Comparison of ENCODE assay signal across 8 mouse cellular contexts in the genomic region with DNA sequence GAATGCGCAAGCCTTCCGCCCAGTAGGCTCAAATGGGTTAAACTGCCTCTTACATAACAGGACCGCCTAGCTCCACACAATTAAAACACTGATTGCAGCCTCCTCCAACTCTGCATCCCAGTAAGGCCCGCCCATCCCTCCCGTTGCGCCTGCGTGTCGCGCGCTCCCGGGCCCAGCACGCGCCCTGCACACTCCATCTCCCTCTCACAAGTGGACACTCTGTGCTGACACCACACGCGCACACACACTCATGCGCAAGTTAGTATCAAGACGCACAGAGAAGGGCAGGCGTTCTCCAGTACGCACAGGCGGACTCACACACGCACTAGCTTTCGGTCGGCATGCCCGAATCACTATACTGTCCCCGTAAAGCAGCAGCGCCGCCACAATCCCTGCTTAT. TPM values are rescaled to one million over a fixed set of nuclear protein-coding genes. Genes with fewer than 3 reads are reported as not detected.
DNase-seq lines count a peak whose midpoint lies in the region; ATAC-seq and TF ChIP-seq lines count a peak whose summit lies in the region.

No protein-coding gene starts in this region.

- peaks cover 3% of the 10 kb centered on the region for H3K4me1 ChIP-seq in cortical plate, adult 2 months (ENCODE audit: control insufficient read depth, insufficient read depth, low read length)

- peak; percentile 80 for DNase-seq in adipocyte (ENCODE audit: low spot score)
- peak; percentile 66 for DNase-seq in gastrocnemius, postnatal 10 days
- DNase-seq in hindlimb bud, embryonic 11.5 days (ENCODE audit: extremely low spot score, low read depth, low spot score): peak; percentile 35
- peak; percentile 87 to 92 for DNase-seq in left cerebral cortex, adult 8-10 months (ENCODE audit: low spot score in 2 of 2)
- DNase-seq in right cerebral cortex, postnatal 25 days: peak; percentile 90
- no peak for DNase-seq in spleen, postnatal 4 days (ENCODE audit: low spot score in 2 of 2)

- no peak for TF ChIP-seq CTCF in cortical plate, adult 2 months (IDR thresholded peaks at IDR 0.05; ENCODE audit: extremely low read depth, insufficient read depth, low read length)

- peak overlapping the region; percentile 53 for H3K4me3 ChIP-seq in cortical plate, adult 2 months (ENCODE audit: insufficient read depth, low read length)

- peak; percentile 99 for TF ChIP-seq POLR2A in cortical plate, adult 2 months (IDR thresholded peaks at IDR 0.05; ENCODE audit: extremely low read depth, insufficient read depth, low read length)

- H3K27ac ChIP-seq in cortical plate, adult 2 months (ENCODE audit: insufficient read depth, low read length): peak overlapping the region; percentile 73

- peak; percentile 41 for ATAC-seq in megakaryocyte, adult 5-6 weeks (ENCODE audit: poor library complexity, severe bottlenecking)

RNA-seq across cellular contexts. Expression of a gene that starts 0.8 kb away (rescaled TPM):
- polyA plus RNA-seq in cortical plate, adult 2 months (2012; rRNA removed): 86.0 and 93.8 TPM in 2 replicates
- total RNA-seq in gastrocnemius, postnatal 10 days (2021): 1 to 10 TPM; 1.6 to 2.1 TPM
- 100 to 1,000 TPM; 161 to 204 (median 191) TPM for total RNA-seq in left cerebral cortex, adult 8-10 months (2022)
- total RNA-seq in megakaryocyte, adult 5-6 weeks (2015): 0.05 and 0.18 TPM in 2 replicates
- total RNA-seq in megakaryocyte, adult 5-6 weeks (2017): 0.04 and 0.62 TPM in 2 replicates

Comparison
In these comparisons a context has a peak if more than half of its experiments do, and no peak if none do; other contexts are left out.
1. DNase-seq: peak in adipocyte (single experiment), gastrocnemius, postnatal 10 days (single experiment), hindlimb bud, embryonic 11.5 days (single experiment), left cerebral cortex, adult 8-10 months (2 of 2) and right cerebral cortex, postnatal 25 days (single experiment); none in spleen, postnatal 4 days (0 of 2).
2. RNA of a gene that starts 0.8 kb away (total RNA-seq): 161 to 204 TPM in left cerebral cortex, adult 8-10 months; 1.6 to 2.1 TPM in gastrocnemius, postnatal 10 days and 0.04 to 0.62 TPM in megakaryocyte, adult 5-6 weeks; every median in the first group is over 10 times any median in the second.